Mouse (Mus musculus) liver, embryonic 11.5 days (tissue): ENCODE measurements around the gene Acox3. TPM values are rescaled to one million over a fixed set of nuclear protein-coding genes. Genes with fewer than 3 reads are reported as not detected.

ENCODE experiments used
- ATAC-seq: fragments of 200-750 bp; cut with Nextera tagmentation; replicated peaks from 2 replicates; pipeline ENCODE4 v1.8.0; 2017; ENCODE audit warnings: moderate number of reproducible peaks, mild to moderate bottlenecking, moderate TSS enrichment, moderate library complexity; ENCODE audit not compliant: low FRiP score
- DNase-seq: peaks from one replicate; pipeline ENCODE4 v3.0.0-alpha.2; 2017; ENCODE audit warnings: low spot score
- H3K27ac ChIP-seq: fragments of 300-500 bp; sonication (generic); 2 replicates; pipeline ENCODE4 v1.5.1; 2014; ENCODE audit warnings: mild to moderate bottlenecking, low read depth, low read length, control low read depth
- H3K27me3 ChIP-seq: fragments of 300-500 bp; sonication (generic); replicated peaks from 2 replicates; pipeline ENCODE4 v1.6.1; 2014; ENCODE audit warnings: low read length, mixed read lengths; ENCODE audit not compliant: control insufficient read depth, insufficient read depth
- H3K36me3 ChIP-seq: fragments of 300-500 bp; sonication (generic); 2 replicates; pipeline ENCODE4 v1.6.1; 2014; ENCODE audit warnings: mild to moderate bottlenecking, low read length, moderate library complexity, mixed read lengths; ENCODE audit not compliant: control insufficient read depth, insufficient read depth
- H3K4me1 ChIP-seq: fragments of 300-500 bp; sonication (generic); replicated peaks from 2 replicates; pipeline ENCODE4 v1.6.1; 2014; ENCODE audit warnings: low read length, mixed read lengths; ENCODE audit not compliant: control insufficient read depth, insufficient read depth
- H3K4me2 ChIP-seq: fragments of 300-500 bp; sonication (generic); 2 replicates; pipeline ENCODE4 v1.6.1; 2014; ENCODE audit warnings: mild to moderate bottlenecking, control low read depth, moderate library complexity
- H3K4me3 ChIP-seq: fragments of 300-500 bp; sonication (generic); 2 replicates; pipeline ENCODE4 v1.5.1; 2014; ENCODE audit warnings: low read depth, low read length, control low read depth
- H3K9ac ChIP-seq: fragments of 300-500 bp; sonication (generic); 2 replicates; pipeline ENCODE4 v1.6.1; 2014; ENCODE audit warnings: low read depth, low read length, control low read depth
- H3K9me3 ChIP-seq: fragments of 300-500 bp; sonication (generic); 2 replicates; pipeline ENCODE4 v1.6.1; 2016; ENCODE audit warnings: low read length, inconsistent platforms, mixed read lengths; ENCODE audit not compliant: control insufficient read depth
- WGBS: fragments of 180-500 bp; shearing (Covaris S2); extraction: QIAGEN DNeasy Blood & Tissue Kit; methylation state at CpG from one replicate; pipeline ENCODE4 v1.1.7; 2014; 5-methylcytosine and 5-hydroxymethylcytosine counted together
- polyA plus RNA-seq: library from polyadenylated mRNA; unstranded; fragments of >200 nt; fragmentation: Nextera tagmentation; extraction: Ambion mirVana; gene quantifications from 2 replicates; pipeline ENCODE4 v1.2.1, GENCODE M21; 2014

Gene Acox3
- polyA plus RNA-seq, 1 experiment from 2014 or later, result 6.5 TPM

DNA sequence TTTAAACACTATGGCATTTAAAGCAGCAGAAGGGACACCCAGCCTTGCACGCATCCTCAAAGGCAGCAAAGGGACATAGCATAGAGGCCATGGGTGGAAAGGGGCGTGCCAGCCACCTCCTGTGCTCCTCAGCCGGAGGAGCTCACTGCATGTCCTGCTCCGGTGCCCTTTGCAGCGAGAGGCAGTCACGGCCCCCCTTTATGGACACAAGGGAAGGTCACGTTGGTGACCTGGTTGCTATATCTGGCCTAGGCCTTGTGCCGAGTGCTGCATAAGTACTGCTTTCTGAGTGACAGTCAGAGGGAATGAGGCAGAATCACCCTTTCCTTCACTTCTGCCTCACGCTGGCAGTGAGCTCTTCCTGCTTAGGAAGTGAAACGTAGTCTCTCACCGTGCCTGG lies 17.4 kb downstream of the Acox3 start:
- DNase-seq (no peak), ATAC-seq (no peak)
- Histone ChIP-seq H3K4me2 (no peak overlapping the region), H3K4me3 (no peak overlapping the region), H3K9ac (no peak overlapping the region), H3K9me3 (no peaks in the 10 kb centered on the region), H3K27ac (no peak overlapping the region), H3K4me1 (no peaks in the 10 kb centered on the region), H3K36me3 (peaks cover 8% of the 10 kb centered on the region; the same call in 1 of the 2 replicates), H3K27me3 (no peaks in the 10 kb centered on the region)
- 87% methylated on average over 11 of the region's 11 CpGs for WGBS

DNA sequence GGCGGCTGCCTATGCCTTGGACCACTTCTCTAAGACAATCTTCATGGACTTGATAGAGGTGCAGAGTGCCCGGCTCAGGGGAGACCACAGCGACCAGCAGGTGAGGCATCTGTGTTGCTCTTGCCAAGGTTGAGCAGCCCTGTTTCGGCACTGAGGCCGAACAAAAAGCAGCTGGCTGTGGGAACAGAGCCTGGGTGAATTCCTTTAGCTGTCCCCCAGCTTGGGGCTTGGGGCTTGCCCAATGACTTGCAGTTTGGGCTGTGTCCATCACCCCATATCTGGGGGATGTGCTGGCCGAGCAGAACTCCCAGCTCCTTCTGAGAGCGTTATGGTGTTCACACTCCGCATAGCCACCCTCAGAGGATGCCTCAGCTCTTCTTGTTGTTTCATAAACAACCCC lies 18.7 kb downstream of the Acox3 start:
- H3K36me3 ChIP-seq, result peaks cover 8% of the 10 kb centered on the region; the same call in 1 of the 2 replicates
- WGBS, result 88% methylated on average over 8 of the region's 8 CpGs

DNA sequence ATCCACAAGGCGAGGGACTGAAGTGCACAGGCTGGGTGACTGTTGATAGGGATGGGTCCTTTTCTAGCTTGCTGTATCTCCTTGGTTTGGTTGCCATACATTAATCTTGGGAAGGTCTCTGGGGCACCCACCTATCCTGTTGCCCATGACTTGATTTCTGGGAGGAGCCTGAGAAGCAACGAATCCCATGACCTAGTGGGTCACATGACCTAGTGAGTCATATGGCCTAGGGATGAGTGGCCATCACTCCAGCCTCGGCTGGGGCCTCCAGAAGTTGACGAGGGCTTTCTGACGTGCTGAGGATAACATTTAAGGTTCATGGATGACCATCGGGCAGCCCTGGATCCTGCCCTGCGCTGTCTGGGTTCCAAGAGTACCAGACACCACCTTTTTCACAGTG lies 22.5 kb downstream of the Acox3 start:
- no peak overlapping the region for H3K4me3 ChIP-seq
- H3K27me3 ChIP-seq, result no peaks in the 10 kb centered on the region
- no peak overlapping the region for H3K4me2 ChIP-seq
- no peaks in the 10 kb centered on the region; the same call in 1 of the 2 replicates for H3K36me3 ChIP-seq
- no peaks in the 10 kb centered on the region for H3K9me3 ChIP-seq
- ATAC-seq (no peak), DNase-seq (no peak)
- 69% methylated on average over 7 of the region's 7 CpGs for WGBS
- no peak overlapping the region for H3K27ac ChIP-seq
- no peak overlapping the region for H3K9ac ChIP-seq
- H3K4me1 ChIP-seq, result no peaks in the 10 kb centered on the region

More for the DNA sequence above, 18.7 kb downstream of the Acox3 start:
- ATAC-seq, result no peak
- no peaks in the 10 kb centered on the region for H3K4me1 ChIP-seq
- H3K9ac ChIP-seq, result no peak overlapping the region
- no peak overlapping the region for H3K4me3 ChIP-seq
- H3K27ac ChIP-seq, result no peak overlapping the region
- H3K9me3 ChIP-seq, result no peaks in the 10 kb centered on the region
- no peaks in the 10 kb centered on the region for H3K27me3 ChIP-seq
- DNase-seq, result no peak
- H3K4me2 ChIP-seq, result no peak overlapping the region

DNA sequence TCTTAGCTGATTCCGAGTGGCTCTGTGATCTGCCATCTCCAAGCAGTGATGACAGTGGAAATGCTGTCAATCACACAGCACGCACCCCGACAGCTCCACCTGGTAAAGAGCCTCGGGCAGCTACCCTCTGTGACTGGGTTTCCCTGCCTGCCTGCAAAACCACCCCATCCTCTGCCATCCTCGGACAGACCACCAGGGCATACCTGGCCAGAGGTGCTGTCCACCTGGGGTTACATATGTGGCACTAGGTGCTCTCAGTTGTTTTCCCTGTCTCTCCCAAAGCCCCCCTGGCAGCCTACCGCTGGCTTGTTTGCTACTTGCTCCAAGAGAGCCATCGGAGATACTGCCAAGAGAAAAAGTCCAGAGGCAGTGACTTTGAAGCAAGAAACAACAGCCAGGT lies 24.0 kb downstream of the Acox3 start:
- no peak overlapping the region for H3K4me2 ChIP-seq
- H3K9ac ChIP-seq, result no peak overlapping the region
- DNase-seq (no peak), ATAC-seq (no peak)
- H3K27ac ChIP-seq, result no peak overlapping the region
- H3K4me1 ChIP-seq, result no peaks in the 10 kb centered on the region
- H3K27me3 ChIP-seq, result no peaks in the 10 kb centered on the region
- no peaks in the 10 kb centered on the region for H3K9me3 ChIP-seq
- no peak overlapping the region for H3K4me3 ChIP-seq
- no peaks in the 10 kb centered on the region for H3K36me3 ChIP-seq
- 75% methylated on average over 7 of the region's 7 CpGs for WGBS

DNA sequence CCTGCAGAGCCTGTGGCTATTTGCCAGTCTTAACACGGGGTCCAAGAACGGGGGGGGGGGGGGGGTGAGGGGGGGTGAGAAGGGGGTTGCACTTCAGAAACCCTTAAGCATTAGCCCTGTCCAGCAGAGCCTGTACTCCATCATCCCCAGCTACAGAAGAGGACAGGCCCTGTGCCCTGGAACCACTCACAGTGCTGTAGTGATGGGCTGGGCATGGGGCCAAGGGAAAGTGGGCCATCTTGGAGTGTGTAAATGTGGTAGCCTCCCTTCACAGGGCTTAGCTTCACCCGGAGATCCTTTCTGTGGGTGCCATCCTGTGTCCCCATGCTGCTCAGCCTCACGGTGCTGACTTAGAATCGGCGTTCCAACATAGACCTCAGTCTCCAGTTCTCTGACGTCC lies 24.9 kb downstream of the Acox3 start:
- H3K4me3 ChIP-seq, result no peak overlapping the region
- ATAC-seq (no peak), DNase-seq (no peak)
- H3K27ac ChIP-seq, result no peak overlapping the region
- H3K36me3 ChIP-seq, result no peaks in the 10 kb centered on the region
- WGBS, result 79% methylated on average over 6 of the region's 7 CpGs
- no peaks in the 10 kb centered on the region for H3K4me1 ChIP-seq
- H3K27me3 ChIP-seq, result no peaks in the 10 kb centered on the region
- H3K4me2 ChIP-seq, result no peak overlapping the region
- H3K9me3 ChIP-seq, result no peaks in the 10 kb centered on the region
- no peak overlapping the region for H3K9ac ChIP-seq

DNA sequence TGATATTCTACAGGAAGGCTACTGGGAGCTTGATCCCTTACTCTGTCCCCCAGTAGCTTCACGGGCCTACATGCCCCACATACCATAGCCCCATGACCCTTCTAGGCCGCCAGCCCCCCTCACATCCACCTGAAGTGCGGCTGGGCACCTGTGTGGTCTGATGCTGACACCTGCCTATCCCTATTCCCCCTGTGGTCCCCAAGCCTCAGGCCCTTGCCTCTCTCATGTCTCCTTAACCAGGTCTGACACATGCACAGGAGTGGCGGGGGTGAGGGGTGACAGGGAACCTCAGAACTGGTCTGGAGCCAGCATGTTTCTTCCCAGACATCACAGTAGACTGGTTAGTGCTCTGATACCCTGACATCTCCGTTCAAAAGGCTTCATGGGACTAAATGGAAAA lies 25.7 kb downstream of the Acox3 start:
- no peak overlapping the region for H3K9ac ChIP-seq

DNA sequence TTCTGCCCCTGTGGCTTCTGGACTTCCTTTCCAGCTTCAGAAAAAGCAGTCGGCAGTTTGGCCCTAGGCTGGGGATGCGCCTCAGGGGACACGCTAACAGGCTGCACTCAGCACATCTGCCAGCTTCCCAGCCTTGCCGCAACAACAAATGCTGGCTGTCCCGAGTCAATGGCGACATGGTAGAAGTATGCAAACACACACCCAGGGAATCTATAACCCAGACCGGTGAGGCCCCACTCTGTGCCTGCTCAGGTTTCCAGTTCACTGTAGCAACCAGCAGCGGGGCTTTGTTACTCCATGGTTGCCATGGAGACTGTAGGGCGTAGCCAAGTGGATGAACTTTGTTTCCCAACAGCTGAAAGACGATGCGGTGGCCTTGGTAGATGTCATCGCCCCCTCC lies 26.5 kb downstream of the Acox3 start:
- H3K27me3 ChIP-seq, result no peaks in the 10 kb centered on the region
- ATAC-seq (no peak), DNase-seq (peak; percentile 36)
- H3K9ac ChIP-seq, result no peak overlapping the region
- no peaks in the 10 kb centered on the region for H3K4me1 ChIP-seq
- 52% methylated on average over 12 of the region's 12 CpGs for WGBS
- H3K4me3 ChIP-seq, result no peak overlapping the region
- H3K9me3 ChIP-seq, result no peaks in the 10 kb centered on the region
- no peaks in the 10 kb centered on the region for H3K36me3 ChIP-seq
- no peak overlapping the region for H3K27ac ChIP-seq
- H3K4me2 ChIP-seq, result no peak overlapping the region

More for the DNA sequence above, 25.7 kb downstream of the Acox3 start:
- H3K27me3 ChIP-seq, result no peaks in the 10 kb centered on the region
- WGBS, result 71% methylated on average over 5 of the region's 5 CpGs
- no peak overlapping the region for H3K4me3 ChIP-seq
- ATAC-seq (no peak), DNase-seq (no peak)
- no peaks in the 10 kb centered on the region for H3K36me3 ChIP-seq
- H3K4me1 ChIP-seq, result no peaks in the 10 kb centered on the region
- no peaks in the 10 kb centered on the region for H3K9me3 ChIP-seq
- H3K4me2 ChIP-seq, result no peak overlapping the region
- H3K27ac ChIP-seq, result no peak overlapping the region

DNA sequence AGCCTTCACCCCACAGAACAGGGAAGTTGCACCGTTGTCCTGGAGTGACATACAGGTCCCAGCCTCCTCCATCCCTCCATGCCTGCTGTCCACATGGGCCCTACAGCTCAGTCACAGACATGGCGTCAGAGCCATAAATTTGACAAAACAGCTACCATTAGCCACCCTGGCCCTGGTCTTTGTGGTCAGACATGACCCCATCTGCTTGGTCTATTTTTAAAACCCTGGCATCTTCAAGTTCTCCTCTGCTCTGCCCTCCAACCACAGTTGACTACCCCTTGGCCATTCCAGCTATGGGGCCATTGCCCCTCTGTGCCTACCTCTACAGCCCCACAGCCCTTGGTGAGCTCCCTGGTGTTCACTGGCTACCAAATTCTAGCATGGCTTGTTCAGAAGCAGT lies 27.1 kb downstream of the Acox3 start:
- Histone ChIP-seq H3K27me3 (no peaks in the 10 kb centered on the region), H3K4me1 (no peaks in the 10 kb centered on the region), H3K9me3 (no peaks in the 10 kb centered on the region), H3K4me2 (no peak overlapping the region), H3K27ac (no peak overlapping the region), H3K9ac (no peak overlapping the region), H3K36me3 (no peaks in the 10 kb centered on the region), H3K4me3 (no peak overlapping the region)
- WGBS, result 65% methylated on average over 2 of the region's 2 CpGs
- no peak for DNase-seq
- no peak for ATAC-seq

DNA sequence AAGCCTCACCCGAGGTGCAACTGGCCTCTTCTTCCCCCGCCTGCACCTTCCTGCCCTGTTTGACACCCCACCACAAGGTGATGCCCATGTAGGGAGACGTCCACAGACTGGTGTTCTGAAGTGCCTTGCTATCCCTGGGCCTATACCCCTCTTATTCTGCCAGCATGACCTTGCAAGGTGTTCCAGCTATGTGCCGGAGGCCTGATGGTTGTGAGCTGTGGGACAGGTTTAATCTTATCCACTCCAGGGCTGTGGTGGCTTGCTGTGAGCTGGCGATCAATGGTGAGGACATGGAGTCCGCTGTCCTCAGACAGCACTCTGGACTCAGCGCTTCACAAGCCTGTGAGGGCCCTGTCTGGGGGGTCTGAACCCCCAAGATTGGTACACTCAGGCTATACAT lies 27.5 kb downstream of the Acox3 start:
- 87% methylated on average over 7 of the region's 7 CpGs for WGBS
- no peak overlapping the region for H3K9ac ChIP-seq
- no peak overlapping the region for H3K27ac ChIP-seq
- DNase-seq (no peak), ATAC-seq (no peak)
- H3K4me1 ChIP-seq, result no peaks in the 10 kb centered on the region
- H3K4me2 ChIP-seq, result no peak overlapping the region
- no peaks in the 10 kb centered on the region for H3K27me3 ChIP-seq
- H3K4me3 ChIP-seq, result no peak overlapping the region
- no peaks in the 10 kb centered on the region for H3K9me3 ChIP-seq
- no peaks in the 10 kb centered on the region for H3K36me3 ChIP-seq
